Mouse (Mus musculus) heart, embryonic 11.5 days (tissue): ENCODE data around the gene Otub2. TPM values are rescaled to one million over a fixed set of nuclear protein-coding genes. Genes with fewer than 3 reads are reported as not detected.

Experiments
- ATAC-seq: fragments of 200-750 bp; cut with Nextera tagmentation; replicated peaks from 2 replicates; pipeline ENCODE4 v1.8.0; 2017; ENCODE audit warnings: moderate library complexity; ENCODE audit not compliant: insufficient number of reproducible peaks, low FRiP score, low TSS enrichment
- H3K27ac ChIP-seq: fragments of 300-500 bp; sonication (generic); 2 replicates; pipeline ENCODE4 v1.5.1; 2014; ENCODE audit warnings: mild to moderate bottlenecking, low read depth, low read length
- H3K27me3 ChIP-seq: fragments of 300-500 bp; sonication (generic); 2 replicates; pipeline ENCODE4 v1.6.1; 2014; ENCODE audit warnings: mild to moderate bottlenecking, low read length, mixed read lengths; ENCODE audit not compliant: control insufficient read depth, insufficient read depth
- H3K36me3 ChIP-seq: fragments of 300-500 bp; sonication (generic); 2 replicates; pipeline ENCODE4 v1.6.1; 2014; ENCODE audit warnings: mild to moderate bottlenecking, low read length, moderate library complexity, mixed read lengths; ENCODE audit not compliant: control insufficient read depth, insufficient read depth
- H3K4me1 ChIP-seq: fragments of 300-500 bp; sonication (generic); 2 replicates; pipeline ENCODE4 v1.6.1; 2014; ENCODE audit warnings: low read length; ENCODE audit not compliant: control insufficient read depth, insufficient read depth
- H3K4me2 ChIP-seq: fragments of 300-500 bp; sonication (generic); 2 replicates; pipeline ENCODE4 v1.6.1; 2014; ENCODE audit warnings: mild to moderate bottlenecking, moderate library complexity
- H3K4me3 ChIP-seq: fragments of 300-500 bp; sonication (generic); 2 replicates; pipeline ENCODE4 v1.5.1; 2014; ENCODE audit warnings: low read depth, low read length
- H3K9ac ChIP-seq: fragments of 300-500 bp; sonication (generic); 2 replicates; pipeline ENCODE4 v1.6.1; 2014; ENCODE audit warnings: mild to moderate bottlenecking, low read depth, low read length, moderate library complexity
- H3K9me3 ChIP-seq: fragments of 300-500 bp; sonication (generic); replicated peaks from 2 replicates; pipeline ENCODE4 v1.6.1; 2016; ENCODE audit warnings: low read length; ENCODE audit not compliant: control insufficient read depth
- WGBS: fragments of 180-500 bp; shearing (Covaris S2); extraction: QIAGEN DNeasy Blood & Tissue Kit; methylation state at CpG from one replicate; pipeline ENCODE4 v1.1.7; 2014; ENCODE audit not compliant: insufficient replicate concordance; 5-methylcytosine and 5-hydroxymethylcytosine counted together
- polyA plus RNA-seq: library from polyadenylated mRNA; unstranded; fragments of >200 nt; fragmentation: Nextera tagmentation; extraction: Ambion mirVana; gene quantifications from 2 replicates; pipeline ENCODE4 v1.2.1, GENCODE M21; 2014

Gene Otub2
- polyA plus RNA-seq, 1 experiment from 2014 or later, result 20.1 TPM

GRCm38 (mm10) chr12:103367171-103367570 lies 21.3 kb upstream of the Otub2 start:
- WGBS, result 60% methylated on average over 2 of the region's 2 CpGs
- H3K27ac ChIP-seq, result no peak overlapping the region
- H3K36me3 ChIP-seq, result no peaks in the 10 kb centered on the region
- H3K4me2 ChIP-seq, result no peak overlapping the region
- no peaks in the 10 kb centered on the region; the same call in 1 of the 2 replicates for H3K27me3 ChIP-seq
- no peak overlapping the region for H3K4me3 ChIP-seq
- no peak overlapping the region for H3K9ac ChIP-seq
- H3K4me1 ChIP-seq, result peaks cover 12% of the 10 kb centered on the region
- ATAC-seq, result no peak
- H3K9me3 ChIP-seq, result no peaks in the 10 kb centered on the region

DNA sequence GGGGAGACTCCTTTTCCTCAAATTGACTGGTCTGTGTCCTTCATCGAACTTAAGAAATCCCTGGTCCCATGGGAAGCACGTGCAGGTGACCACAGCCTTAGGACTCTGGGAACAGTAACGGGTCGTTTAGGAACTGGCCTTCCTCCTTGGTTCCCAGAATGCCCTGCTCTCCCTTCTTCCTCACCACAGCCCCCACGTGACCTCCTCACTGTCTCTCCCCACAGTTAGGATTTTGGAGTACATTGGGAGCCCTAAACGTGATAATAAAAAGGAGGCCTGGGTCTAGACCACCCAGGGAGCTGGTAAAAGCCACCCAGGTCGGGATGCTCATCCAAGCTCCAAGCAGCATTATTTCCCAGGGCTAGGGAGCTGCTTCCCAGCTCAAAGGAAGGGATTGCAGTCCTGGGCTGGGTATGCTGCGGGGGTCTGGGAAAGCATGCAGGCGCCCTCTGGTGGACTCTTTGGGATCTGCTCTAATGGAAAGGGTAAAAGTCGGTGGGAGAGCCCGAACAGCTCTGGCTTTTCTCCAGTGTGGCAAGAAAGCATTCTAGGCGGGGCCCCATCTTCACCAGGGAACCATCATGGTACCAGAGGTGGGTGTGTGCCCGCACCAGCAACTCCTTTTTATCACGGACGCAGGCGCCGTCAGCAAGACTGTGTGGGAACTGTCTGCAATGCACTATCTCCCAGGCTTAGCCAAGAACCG lies 20.7 kb upstream of the Otub2 start:
- Histone ChIP-seq H3K9me3 (no peaks in the 10 kb centered on the region), H3K4me2 (peak overlapping the region; percentile 56), H3K4me3 (no peak overlapping the region), H3K27me3 (no peaks in the 10 kb centered on the region; the same call in 1 of the 2 replicates), H3K27ac (no peak overlapping the region), H3K4me1 (peaks cover 7% of the 10 kb centered on the region), H3K36me3 (no peaks in the 10 kb centered on the region), H3K9ac (peak overlapping the region; percentile 46; the same call in 1 of the 2 replicates)
- WGBS, result 14% methylated on average over 18 of the region's 18 CpGs
- 0 out of 2 replicates have a peak, but pooled peaks have one; percentile 31 for ATAC-seq

GRCm38 (mm10) chr12:103368326-103368669 lies 20.2 kb upstream of the Otub2 start:
- peak overlapping the region; percentile 46; the same call in 1 of the 2 replicates for H3K9ac ChIP-seq
- H3K4me1 ChIP-seq, result peaks cover 7% of the 10 kb centered on the region
- no peaks in the 10 kb centered on the region; the same call in 1 of the 2 replicates for H3K27me3 ChIP-seq
- H3K4me2 ChIP-seq, result peak overlapping the region; percentile 56
- H3K36me3 ChIP-seq, result no peaks in the 10 kb centered on the region
- ATAC-seq, result no peak
- 67% methylated on average over 7 of the region's 7 CpGs for WGBS
- no peak overlapping the region for H3K27ac ChIP-seq
- H3K9me3 ChIP-seq, result no peaks in the 10 kb centered on the region
- no peak overlapping the region for H3K4me3 ChIP-seq

GRCm38 (mm10) chr12:103368777-103369176 lies 19.7 kb upstream of the Otub2 start:
- no peak overlapping the region for H3K9ac ChIP-seq
- ATAC-seq, result no peak
- H3K4me1 ChIP-seq, result peaks cover 7% of the 10 kb centered on the region
- 66% methylated on average over 2 of the region's 2 CpGs for WGBS
- H3K4me3 ChIP-seq, result no peak overlapping the region
- H3K4me2 ChIP-seq, result no peak overlapping the region
- H3K27me3 ChIP-seq, result no peaks in the 10 kb centered on the region; the same call in 1 of the 2 replicates
- no peaks in the 10 kb centered on the region for H3K9me3 ChIP-seq
- H3K36me3 ChIP-seq, result no peaks in the 10 kb centered on the region
- H3K27ac ChIP-seq, result no peak overlapping the region

DNA sequence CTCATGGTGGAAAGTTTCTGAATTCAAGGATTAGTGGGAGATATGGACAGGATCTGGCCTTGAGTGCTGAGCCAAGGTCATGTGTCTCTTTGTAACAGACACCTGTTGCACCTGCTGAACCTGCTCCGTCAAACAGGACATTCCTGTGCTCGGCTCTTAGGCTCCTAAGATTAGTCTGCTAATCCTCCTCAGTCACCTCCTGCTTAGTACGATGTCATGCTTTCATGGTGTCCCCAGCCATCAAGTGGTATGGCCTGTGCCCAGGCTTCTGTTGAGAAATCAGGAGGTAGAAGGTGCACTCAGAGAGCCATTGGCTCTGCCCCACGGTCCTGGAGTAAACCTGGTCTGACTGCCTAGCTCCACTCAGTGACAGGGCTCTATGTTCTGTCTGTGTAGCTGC lies 17.6 kb upstream of the Otub2 start:
- Histone ChIP-seq H3K9me3 (no peaks in the 10 kb centered on the region), H3K27ac (no peak overlapping the region), H3K36me3 (no peaks in the 10 kb centered on the region), H3K27me3 (no peaks in the 10 kb centered on the region; the same call in 1 of the 2 replicates), H3K9ac (no peak overlapping the region), H3K4me1 (peaks cover 7% of the 10 kb centered on the region), H3K4me3 (no peak overlapping the region), H3K4me2 (no peak overlapping the region)
- ATAC-seq, result no peak
- WGBS, result 68% methylated on average over 4 of the region's 4 CpGs

- Histone ChIP-seq H3K9ac (no peak overlapping the region), H3K27ac (no peak overlapping the region), H3K4me1 (peaks cover 7% of the 10 kb centered on the region), H3K9me3 (no peaks in the 10 kb centered on the region), H3K36me3 (no peaks in the 10 kb centered on the region), H3K27me3 (no peaks in the 10 kb centered on the region; the same call in 1 of the 2 replicates), H3K4me3 (no peak overlapping the region), H3K4me2 (no peak overlapping the region)
- no peak for ATAC-seq
- WGBS, result 28% methylated on average over 6 of the region's 6 CpGs
Measured at GRCm38 (mm10) chr12:103371711-103372110, 16.8 kb upstream of the Otub2 start.

- H3K4me1 ChIP-seq, result no peaks in the 10 kb centered on the region
- WGBS, result 44% methylated on average over 8 of the region's 8 CpGs
- no peaks in the 10 kb centered on the region; the same call in 1 of the 2 replicates for H3K27me3 ChIP-seq
- no peak overlapping the region for H3K9ac ChIP-seq
- H3K27ac ChIP-seq, result no peak overlapping the region
- no peaks in the 10 kb centered on the region for H3K9me3 ChIP-seq
- H3K36me3 ChIP-seq, result no peaks in the 10 kb centered on the region
- H3K4me3 ChIP-seq, result no peak overlapping the region
- peak; percentile 44; the same call in 1 of the 2 replicates for ATAC-seq
- no peak overlapping the region for H3K4me2 ChIP-seq
Measured at GRCm38 (mm10) chr12:103373530-103374236, 14.8 kb upstream of the Otub2 start.

GRCm38 (mm10) chr12:103376124-103376523 lies 12.4 kb upstream of the Otub2 start:
- WGBS, result 66% methylated on average over 5 of the region's 5 CpGs
- H3K9me3 ChIP-seq, result no peaks in the 10 kb centered on the region
- H3K36me3 ChIP-seq, result no peaks in the 10 kb centered on the region
- no peak overlapping the region for H3K27ac ChIP-seq
- no peaks in the 10 kb centered on the region for H3K4me1 ChIP-seq
- no peak overlapping the region for H3K4me2 ChIP-seq
- ATAC-seq, result no peak
- H3K9ac ChIP-seq, result no peak overlapping the region
- H3K27me3 ChIP-seq, result no peaks in the 10 kb centered on the region
- no peak overlapping the region for H3K4me3 ChIP-seq
